Mouse (Mus musculus): ENCODE data around the gene Robo2.

DNA sequence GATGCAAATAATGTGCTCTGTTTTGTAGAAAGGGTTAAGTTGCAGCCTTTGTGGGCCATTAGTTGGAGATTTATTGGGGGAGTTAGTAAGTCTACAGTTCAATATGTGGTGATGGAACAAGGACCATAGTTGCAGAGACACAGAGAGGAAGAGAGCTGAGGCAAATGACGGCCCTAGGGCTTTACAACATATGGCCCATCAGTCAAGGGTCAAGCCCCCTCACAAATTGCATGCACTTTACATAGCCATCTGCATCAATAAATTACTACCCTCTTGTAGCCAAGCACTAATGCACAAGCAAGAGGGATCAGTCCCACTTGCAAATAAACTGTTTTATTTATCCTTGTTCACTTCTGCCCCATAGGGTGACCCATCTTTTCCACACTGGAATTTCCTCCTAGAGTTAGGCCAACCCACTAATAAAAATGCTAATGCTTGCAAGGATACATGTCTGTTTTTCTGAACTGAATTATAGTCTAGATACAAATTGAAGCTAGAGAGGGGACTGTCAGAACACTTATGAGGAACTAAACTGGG, 194.7 kb downstream of the Robo2 start:
- TF ChIP-seq ZC3H11A (IDR thresholded peaks at IDR 0.05; ENCODE audit: low read depth, low read length) (no peak), POLR2AphosphoS2 (IDR thresholded peaks at IDR 0.05; ENCODE audit: low read length) (no peak)

Data from MEL (cell line).